Mouse (Mus musculus) liver, embryonic 14 days (tissue): Measurements from ENCODE around the gene D1Ertd622e. TPM values are rescaled to one million over a fixed set of nuclear protein-coding genes. Genes with fewer than 3 reads are reported as not detected.

Experiments used
- polyA plus RNA-seq: library from polyadenylated mRNA; depleted of rRNA; stranded (reverse); fragments of >200 nt; gene quantifications from 2 replicates; pipeline ENCODE4 v1.2.3, GENCODE M21; 2012; rRNA removed

D1Ertd622e gene
- 29.2 and 35.0 TPM in 2 replicates for polyA plus RNA-seq

GRCm38 (mm10) chr1:97661406-97662241, at the start of gene D1Ertd622e:
Gene D1Ertd622e, minus strand, starts transcription at chr1:97662074.

Other genes with a start within 250 kb of the D1Ertd622e start
- 6.0 and 7.0 TPM in 2 replicates for gene Gin1, start 108.1 kb upstream of the D1Ertd622e start, polyA plus RNA-seq
- 7.1 and 8.9 TPM in 2 replicates for gene Ppip5k2, start 108.3 kb upstream of the D1Ertd622e start, polyA plus RNA-seq